Mouse (Mus musculus) kidney, adult 2 months (tissue): ENCODE data around the gene Nr5a1. TPM values are rescaled to one million over a fixed set of nuclear protein-coding genes. Genes with fewer than 3 reads are reported as not detected.

ENCODE experiments used
- DNase-seq: peaks from one replicate; pipeline ENCODE4 v3.0.0; 2021
- H3K27ac ChIP-seq: fragments of 200-500 bp; 2 replicates; pipeline ENCODE4 v1.5.1; 2012; ENCODE audit warnings: low read depth, low read length, control low read depth, inconsistent platforms; ENCODE audit not compliant: insufficient read depth
- H3K27me3 ChIP-seq: fragments of 200-500 bp; replicated peaks from 2 replicates; pipeline ENCODE4 v1.6.1; 2012; ENCODE audit warnings: mild to moderate bottlenecking, moderate library complexity, low read length, inconsistent platforms; ENCODE audit not compliant: control insufficient read depth, insufficient read depth
- H3K36me3 ChIP-seq: fragments of 200-500 bp; 2 replicates; pipeline ENCODE4 v1.6.1; 2012; ENCODE audit warnings: mild to moderate bottlenecking, moderate library complexity, low read length, inconsistent platforms; ENCODE audit not compliant: control insufficient read depth, insufficient read depth
- H3K4me1 ChIP-seq: fragments of 200-500 bp; 2 replicates; pipeline ENCODE4 v1.6.1; 2011; ENCODE audit warnings: low read length; ENCODE audit not compliant: control insufficient read depth, insufficient read depth
- H3K4me3 ChIP-seq: fragments of 200-500 bp; 2 replicates; pipeline ENCODE4 v1.5.1; 2011; ENCODE audit warnings: mild to moderate bottlenecking, low read depth, low read length, control low read depth; ENCODE audit not compliant: insufficient read depth
- CTCF ChIP-seq: fragments of 200-500 bp; conservative IDR thresholded peaks from 2 replicates; pipeline ENCODE4 v1.5.1; 2011; ENCODE audit warnings: low read depth, mild to moderate bottlenecking, control low read depth, low read length, moderate library complexity, mixed read lengths; ENCODE audit not compliant: insufficient read depth, insufficient read length
- POLR2A ChIP-seq: fragments of 200-500 bp; IDR thresholded peaks from one replicate; pipeline ENCODE4 v1.6.1; 2011; ENCODE audit warnings: low read depth, low read length, control low read depth
- WGBS: fragments of 180-500 bp; shearing (Covaris S2); methylation state at CpG from one replicate; pipeline ENCODE4 v1.1.7; 2018; 5-methylcytosine and 5-hydroxymethylcytosine counted together
- polyA plus RNA-seq: library from polyadenylated mRNA; depleted of rRNA; stranded (reverse); fragments of >200 nt; gene quantifications from 2 replicates; pipeline ENCODE4 v1.2.3, GENCODE M21; 2012

The Nr5a1 gene
- polyA plus RNA-seq, 1 experiment = 0.03 TPM

DNA sequence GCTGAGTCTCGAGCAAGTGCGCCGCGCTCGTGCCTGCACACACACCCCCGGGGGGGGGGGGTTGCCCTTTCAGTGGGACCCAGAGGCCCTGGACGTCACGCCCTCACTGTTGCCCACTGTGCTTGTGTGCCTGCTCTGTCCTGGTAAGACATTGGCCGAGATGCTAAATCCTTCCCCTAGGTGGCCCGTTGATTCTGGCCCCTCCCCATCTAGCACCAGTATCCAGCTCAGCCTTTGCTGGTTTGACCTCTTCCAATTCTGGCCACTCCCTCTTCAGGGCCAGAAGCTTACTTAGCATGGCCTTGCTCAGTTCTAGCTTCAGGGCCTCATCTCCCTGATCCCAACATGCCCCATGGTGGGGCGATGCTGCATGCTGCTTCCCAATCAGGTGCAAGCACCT, 41.8 kb downstream of the Nr5a1 start:
- H3K4me1 ChIP-seq = no peaks in the 10 kb centered on the region
- no peak overlapping the region for H3K4me3 ChIP-seq
- TF ChIP-seq POLR2A (no peak), CTCF (no peak)
- WGBS = 74% methylated on average over 11 of the region's 11 CpGs
- no peaks in the 10 kb centered on the region for H3K36me3 ChIP-seq
- H3K27ac ChIP-seq = no peak overlapping the region
- no peak for DNase-seq
- H3K27me3 ChIP-seq = no peaks in the 10 kb centered on the region

DNA sequence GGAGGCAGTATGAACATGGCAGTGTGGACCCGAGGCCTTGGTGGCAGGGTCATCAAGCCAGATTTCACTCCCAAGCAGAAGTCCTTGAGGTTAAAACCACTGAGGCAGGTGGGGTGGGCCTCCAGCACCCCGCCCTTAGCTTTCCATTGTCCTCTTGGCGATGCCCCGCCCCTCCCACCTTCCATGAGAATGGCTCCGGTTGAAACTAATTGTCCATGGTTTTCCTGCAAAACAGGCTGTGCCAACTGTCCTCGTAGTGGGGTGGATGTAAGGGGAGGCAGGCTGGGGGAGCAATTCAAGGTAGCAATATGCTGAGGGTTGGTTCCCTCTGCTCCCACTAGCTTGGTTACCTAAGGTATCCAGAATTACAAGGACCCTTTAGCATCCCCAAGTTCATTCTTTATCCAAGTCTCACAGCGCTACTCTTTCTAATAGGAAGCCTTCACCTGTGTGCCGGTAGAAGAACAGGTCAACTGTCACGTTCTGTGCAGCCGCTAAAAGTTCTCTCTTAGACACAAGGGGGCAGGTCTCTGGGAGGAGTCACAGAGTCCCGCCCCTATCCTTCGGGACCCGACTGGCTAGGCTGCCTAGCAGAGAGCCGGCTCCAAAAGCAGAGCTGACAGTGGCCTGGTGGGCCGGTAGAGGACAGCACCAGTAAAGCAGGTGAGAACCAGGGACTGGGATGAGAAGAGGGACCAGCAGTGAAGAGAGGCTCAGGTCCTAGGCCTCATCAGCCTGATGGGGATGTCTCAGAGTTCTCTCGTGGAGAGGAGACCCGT, 45.4 kb downstream of the Nr5a1 start:
- WGBS = 16% methylated on average over 17 of the region's 17 CpGs
- Histone ChIP-seq H3K36me3 (no peaks in the 10 kb centered on the region), H3K4me1 (no peaks in the 10 kb centered on the region), H3K27ac (no peak overlapping the region), H3K4me3 (no peak overlapping the region), H3K27me3 (no peaks in the 10 kb centered on the region)
- peak; percentile 52 for DNase-seq
- TF ChIP-seq POLR2A = no peak
- TF ChIP-seq CTCF = 0 out of 2 replicates have a peak, but pooled peaks have one; percentile 16

DNA sequence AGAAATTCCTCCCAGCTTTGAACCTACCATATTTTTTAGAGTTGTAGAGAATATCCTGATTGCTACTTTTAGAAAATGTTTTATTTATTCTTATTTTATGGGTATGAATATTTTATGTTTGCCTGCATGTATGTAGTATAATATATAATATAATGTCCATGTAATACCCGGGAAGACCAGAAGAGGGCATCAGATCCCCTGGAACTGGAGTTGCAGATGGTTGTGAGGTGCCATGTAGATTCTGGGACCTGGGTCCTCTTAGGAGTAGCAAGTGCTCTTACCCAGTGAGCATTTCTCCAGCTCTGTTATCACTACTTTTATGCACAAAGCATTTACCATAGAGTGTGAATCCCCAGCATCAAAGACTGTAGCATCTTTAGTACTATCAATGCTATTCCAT, 52.9 kb downstream of the Nr5a1 start:
- Histone ChIP-seq H3K36me3 (no peaks in the 10 kb centered on the region), H3K4me1 (no peaks in the 10 kb centered on the region), H3K27me3 (no peaks in the 10 kb centered on the region), H3K27ac (no peak overlapping the region), H3K4me3 (no peak overlapping the region)
- TF ChIP-seq POLR2A (no peak), CTCF (peak; percentile 33)
- 0% methylated on average over 1 of the region's 1 CpGs for WGBS
- DNase-seq = peak; percentile 22

DNA sequence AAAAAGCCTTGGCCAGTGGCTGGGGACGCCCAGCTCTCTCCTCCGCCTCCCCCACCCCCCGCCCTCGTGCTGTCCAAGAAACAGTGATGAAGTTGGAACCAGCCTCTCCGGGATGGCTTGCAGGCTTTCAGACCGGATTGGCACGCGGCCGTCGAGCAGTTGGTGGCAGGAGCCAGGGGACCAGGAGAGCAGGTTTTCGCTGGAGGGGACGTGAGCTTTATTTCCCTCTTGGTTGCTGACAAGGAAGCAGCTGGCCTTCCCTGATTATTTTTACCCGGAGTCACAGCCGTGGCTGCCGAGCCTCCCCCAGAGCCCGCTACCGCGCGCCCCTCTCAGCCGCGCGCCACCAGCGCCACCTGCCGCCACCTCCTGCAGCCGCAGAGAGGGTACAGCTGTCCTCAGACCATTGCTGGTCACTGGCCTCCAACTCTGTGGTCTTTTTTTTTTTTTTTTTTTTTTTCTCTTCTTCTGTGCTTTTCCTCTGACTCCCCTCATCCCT, 56.0 kb downstream of the Nr5a1 start:
- TF ChIP-seq CTCF (peak; percentile 73), POLR2A (no peak)
- Histone ChIP-seq H3K27me3 (no peaks in the 10 kb centered on the region), H3K36me3 (no peaks in the 10 kb centered on the region), H3K4me3 (peak overlapping the region; percentile 33), H3K27ac (no peak overlapping the region), H3K4me1 (no peaks in the 10 kb centered on the region)
- DNase-seq = peak; percentile 61
- WGBS = 1% methylated on average over 25 of the region's 25 CpGs

DNA sequence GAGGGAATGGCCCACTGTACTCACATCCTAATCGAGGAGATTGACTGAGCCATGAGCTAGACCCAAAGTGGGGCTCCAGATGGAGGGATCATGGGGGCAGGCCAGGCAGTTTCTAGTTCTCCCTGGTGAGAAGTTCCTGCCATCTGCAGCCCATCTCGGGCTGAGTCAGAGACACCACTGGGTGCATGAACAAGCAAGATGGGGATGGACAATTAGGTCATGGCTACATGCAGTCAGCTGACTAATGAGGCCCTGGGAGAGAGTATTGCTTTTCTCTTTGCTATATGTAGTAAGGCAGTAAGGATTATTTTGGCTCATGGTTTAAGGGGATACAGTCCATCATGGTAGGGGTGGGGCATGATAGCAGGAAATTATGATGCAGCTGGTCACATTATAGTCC, 60.6 kb downstream of the Nr5a1 start:
- Histone ChIP-seq H3K4me1 (no peaks in the 10 kb centered on the region), H3K27me3 (no peaks in the 10 kb centered on the region), H3K4me3 (no peak overlapping the region), H3K27ac (no peak overlapping the region), H3K36me3 (no peaks in the 10 kb centered on the region)
- 87% methylated on average over 2 of the region's 2 CpGs for WGBS
- no peak for TF ChIP-seq CTCF
- no peak for TF ChIP-seq POLR2A
- no peak for DNase-seq

DNA sequence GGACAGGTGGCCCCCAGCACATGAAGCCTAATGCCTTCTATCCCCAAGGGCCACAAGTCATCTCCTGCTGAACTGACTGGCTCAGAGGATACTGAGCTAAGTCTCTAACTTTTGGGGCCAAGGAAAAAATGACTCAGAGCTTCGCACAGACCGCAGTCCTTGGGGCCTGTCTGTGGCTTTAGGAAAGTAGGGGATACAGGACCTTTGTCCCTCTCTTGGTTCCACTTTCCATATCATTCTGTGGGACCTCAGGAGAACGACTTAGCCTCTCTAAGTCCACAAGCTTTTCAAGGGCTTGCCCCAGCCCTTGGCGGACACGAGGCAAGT, 61.1 kb downstream of the Nr5a1 start:
- no peak for DNase-seq
- WGBS = 95% methylated on average over 5 of the region's 5 CpGs
- TF ChIP-seq CTCF (no peak), POLR2A (no peak)

DNA sequence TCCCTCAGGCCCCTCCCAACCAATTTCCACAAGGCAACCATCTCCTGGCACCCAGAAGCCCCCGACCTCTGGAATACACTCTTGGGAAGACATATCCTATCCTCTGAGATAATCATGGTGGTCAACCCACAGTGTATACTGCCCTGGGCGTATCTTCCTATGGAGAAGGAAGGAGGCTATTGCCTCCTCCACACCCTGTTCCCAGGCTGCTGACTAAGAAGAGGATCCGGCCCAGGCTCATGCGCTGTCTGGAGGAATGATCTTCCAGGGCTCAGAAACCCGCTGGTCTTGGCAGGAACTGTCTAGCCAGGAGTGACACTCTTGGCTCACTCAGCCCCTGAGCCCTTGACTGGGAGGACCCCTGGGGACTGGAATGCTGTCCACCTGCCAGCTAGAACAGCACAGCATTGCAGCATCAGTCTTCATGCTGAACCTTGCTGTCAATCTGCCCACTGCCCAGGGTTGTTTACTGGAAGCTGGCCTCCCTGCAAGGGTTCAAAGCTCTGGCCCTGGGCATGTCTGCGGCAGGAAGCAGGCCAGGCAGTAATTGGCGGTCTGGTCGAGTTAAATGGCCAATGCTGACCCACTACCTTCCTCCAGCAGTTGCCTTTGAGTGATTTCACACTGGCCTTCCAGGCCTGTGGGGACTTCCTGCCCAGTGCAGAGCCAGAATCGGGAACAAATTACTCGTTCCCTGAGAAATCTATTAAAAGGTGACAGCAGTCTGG, 61.6 kb downstream of the Nr5a1 start:
- TF ChIP-seq POLR2A = no peak
- TF ChIP-seq CTCF = no peak
- DNase-seq = peak; percentile 26
- H3K27me3 ChIP-seq = no peaks in the 10 kb centered on the region

More for the DNA sequence above, 61.1 kb downstream of the Nr5a1 start:
- H3K4me1 ChIP-seq = no peaks in the 10 kb centered on the region
- no peaks in the 10 kb centered on the region for H3K36me3 ChIP-seq
- H3K4me3 ChIP-seq = no peak overlapping the region
- no peaks in the 10 kb centered on the region for H3K27me3 ChIP-seq
- H3K27ac ChIP-seq = no peak overlapping the region

More for the DNA sequence above, 61.6 kb downstream of the Nr5a1 start:
- H3K4me3 ChIP-seq = no peak overlapping the region
- no peaks in the 10 kb centered on the region for H3K4me1 ChIP-seq
- 57% methylated on average over 10 of the region's 10 CpGs for WGBS
- H3K36me3 ChIP-seq = no peaks in the 10 kb centered on the region
- H3K27ac ChIP-seq = no peak overlapping the region
